Mouse (Mus musculus): ENCODE data around the gene Mrpl54.

- TF ChIP-seq CTCF (IDR thresholded peaks at IDR 0.05) = peak; percentile 89
- TF ChIP-seq EP300 (IDR thresholded peaks at IDR 0.05; ENCODE audit: insufficient read depth, low read depth, low read length) = peak; percentile 78; the same call in 1 of the 2 replicates
- TF ChIP-seq POLR2A (IDR thresholded peaks at IDR 0.05; ENCODE audit: insufficient read depth, low read depth, low read length) = no peak
Measured at GRCm38 (mm10) chr10:81304597-81305238, 38.0 kb upstream of the Mrpl54 start.

All from heart, adult 2 months (tissue).